Mouse (Mus musculus) left cerebral cortex, postnatal 10 days (tissue): ENCODE results near the gene Zfp605. TPM values are rescaled to one million over a fixed set of nuclear protein-coding genes. Genes with fewer than 3 reads are reported as not detected.
"Not testable (repeated sequence)": the region's sequence is repeated elsewhere in the genome, so short reads cannot be mapped to it uniquely, and the experiment has no call there.

Experiments used
- DNase-seq, 2 experiments: peaks; one replicate each; pipeline ENCODE4 v3.0.0; 2021 to 2022; ENCODE audit warnings: low spot score in 2 of 2, mixed read lengths in 1 of 2; ENCODE audit errors: extremely low spot score in 1 of 2
- intact Hi-C: fragments of 180-260 bp; cut with DNase I; formaldehyde crosslinking; loops from one replicate; pipeline ENCODE4 v1.15.1; 2025
- total RNA-seq, 2 experiments: library from RNA; stranded (reverse); gene quantifications; 2 replicates each; pipeline ENCODE4 v1.2.3; 2021

The Zfp605 gene
- total RNA-seq, result 10 to 100 TPM; 17.0 to 17.1 TPM

- DNase-seq, result peak; percentile 88 to 92
- intact Hi-C loops, result no loop called here
Measured at GRCm38 (mm10) chr5:110109991-110110441, at the start of gene Zfp605. Gene Zfp605 (plus strand): TSS chr5:110110092.

GRCm38 (mm10) chr5:110072413-110072812, 37.5 kb upstream of the Zfp605 start, which contains the start of gene Gm17655:
Gene Gm17655 (minus strand): TSS chr5:110072513.
- DNase-seq, intact Hi-C loops: not testable (repeated sequence)

GRCm38 (mm10) chr5:110082961-110083360, 26.9 kb upstream of the Zfp605 start:
- intact Hi-C loops, result no loop called here

GRCm38 (mm10) chr5:110086161-110086866, 23.6 kb upstream of the Zfp605 start:
- intact Hi-C loops, result no loop called here
- no peak for DNase-seq

More at GRCm38 (mm10) chr5:110082961-110083360, 26.9 kb upstream of the Zfp605 start:
- DNase-seq, result no peak

- intact Hi-C loops, result no loop called here
- DNase-seq, result no peak
Measured at GRCm38 (mm10) chr5:110091546-110091945, 18.3 kb upstream of the Zfp605 start.

- intact Hi-C loops, result no loop called here
- DNase-seq, result peak; percentile 88 to 91
Measured at GRCm38 (mm10) chr5:110094030-110094846, 15.7 kb upstream of the Zfp605 start, which contains the start of gene Gm35315. Gene Gm35315 (minus strand): TSS chr5:110094420.

- intact Hi-C loops, result loop anchor here (5.0 kb wide), 1 partner anchor 538 kb away; the partner anchor contains the start of gene Crlf2
- DNase-seq, result no peak
Measured at GRCm38 (mm10) chr5:110094847-110095213, 15.1 kb upstream of the Zfp605 start.

GRCm38 (mm10) chr5:110098991-110099477, 10.9 kb upstream of the Zfp605 start:
- intact Hi-C loops, result loop anchor here (5.0 kb wide), 1 partner anchor 542 kb away; the partner anchor contains the start of gene Crlf2
- peak in 1 of 2 experiments; percentile 36 for DNase-seq

- intact Hi-C loops, result loop anchor here (5.0 kb wide), 1 partner anchor 543 kb away; the partner anchor contains the start of gene Crlf2
- DNase-seq, result peak; percentile 17 to 60
Measured at GRCm38 (mm10) chr5:110099656-110100580, 10.0 kb upstream of the Zfp605 start, which contains the start of gene Plcxd1. Gene Plcxd1 (plus strand): TSS chr5:110099969.

- intact Hi-C loops, result no loop called here
Measured at GRCm38 (mm10) chr5:110100921-110101631, 8.8 kb upstream of the Zfp605 start.

GRCm38 (mm10) chr5:110101716-110102347, 8.1 kb upstream of the Zfp605 start:
- intact Hi-C loops, result no loop called here

More at GRCm38 (mm10) chr5:110100921-110101631, 8.8 kb upstream of the Zfp605 start:
- peak; percentile 32 to 68 for DNase-seq

GRCm38 (mm10) chr5:110102429-110102828, 7.5 kb upstream of the Zfp605 start:
- DNase-seq, result peak; percentile 5 to 30
- intact Hi-C loops, result no loop called here

More at GRCm38 (mm10) chr5:110101716-110102347, 8.1 kb upstream of the Zfp605 start:
- DNase-seq, result peak; percentile 65 to 83

GRCm38 (mm10) chr5:110102853-110103625, 6.9 kb upstream of the Zfp605 start:
- intact Hi-C loops, result no loop called here

GRCm38 (mm10) chr5:110103901-110104615, 5.8 kb upstream of the Zfp605 start:
- DNase-seq, result peak; percentile 4 to 39
- intact Hi-C loops, result no loop called here

More at GRCm38 (mm10) chr5:110102853-110103625, 6.9 kb upstream of the Zfp605 start:
- DNase-seq, result peak; percentile 1 to 36

GRCm38 (mm10) chr5:110104616-110105380, 5.1 kb upstream of the Zfp605 start:
- intact Hi-C loops, result no loop called here
- peak; percentile 5 to 50 for DNase-seq
